Comparison of ENCODE assay signal across 11 mouse cellular contexts in the genomic region with DNA sequence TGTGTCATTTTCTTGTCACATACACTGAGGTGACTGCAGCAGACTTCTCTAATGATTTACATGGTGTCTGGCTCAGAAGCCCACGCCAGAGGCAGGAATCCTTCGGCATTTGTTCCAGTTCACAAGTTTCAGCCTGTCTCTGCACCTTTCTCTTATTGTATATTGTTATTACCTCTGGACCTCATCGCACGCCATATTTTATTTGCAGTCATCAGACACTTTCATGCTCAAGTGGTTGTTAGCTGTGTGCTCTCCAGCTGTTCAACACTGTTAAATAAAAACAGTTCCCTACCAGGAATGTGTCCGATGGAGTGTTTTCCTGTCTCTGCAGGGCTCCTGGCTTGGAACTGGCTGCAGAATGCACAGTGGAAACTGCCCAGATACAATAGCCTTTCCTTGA. TPM values are rescaled to one million over a fixed set of nuclear protein-coding genes. Genes with fewer than 3 reads are reported as not detected.
DNase-seq lines count a peak whose midpoint lies in the region; ATAC-seq and TF ChIP-seq lines count a peak whose summit lies in the region.
"Had no signal": no experiment of that assay in that cellular context is flagged by ENCODE, and none has a peak within 500 bp of the region (broad histone marks: within the 10 kb centered on the region; RNA-seq: fewer than 3 reads in every experiment).

No protein-coding gene starts in this region.

- peak overlapping the region; percentile 55 for H3K4me3 ChIP-seq in cerebellum, adult 2 months (replicated peaks; ENCODE audit: insufficient read depth, low read depth, low read length)
- H3K4me3 ChIP-seq in hindbrain, embryonic 13.5 days = no peak overlapping the region
- no peak overlapping the region for H3K4me3 ChIP-seq in hindbrain, embryonic 10.5 days
- H3K4me3 ChIP-seq: midbrain, embryonic 12.5 days had no signal

- no peak; the same call in 1 of the 2 replicates for ATAC-seq in hindbrain, embryonic 13.5 days (ENCODE audit: low FRiP score)

- peak overlapping the region; percentile 15; the same call in 1 of the 2 replicates for H3K4me2 ChIP-seq in hindbrain, embryonic 13.5 days
- H3K4me2 ChIP-seq: midbrain, embryonic 12.5 days had no signal

- no peak for TF ChIP-seq CTCF in cerebellum, adult 2 months (IDR thresholded peaks at IDR 0.05; ENCODE audit: borderline replicate concordance, insufficient read depth, low read depth, low read length)

- H3K9ac ChIP-seq in hindbrain, embryonic 13.5 days = no peak overlapping the region
- H3K9ac ChIP-seq: liver, embryonic 14.5 days; midbrain, embryonic 12.5 days had no signal

- H3K27ac ChIP-seq in cerebellum, adult 2 months (ENCODE audit: insufficient read depth, low read length) = no peak overlapping the region
- H3K27ac ChIP-seq in hindbrain, embryonic 13.5 days = peak overlapping the region; percentile 49; the same call in 1 of the 2 replicates
- no peak overlapping the region for H3K27ac ChIP-seq in hindbrain, embryonic 10.5 days
- H3K27ac ChIP-seq: liver, embryonic 14.5 days; midbrain, embryonic 12.5 days had no signal

- no peaks in the 10 kb centered on the region for H3K9me3 ChIP-seq in hindbrain, embryonic 13.5 days
- peaks cover 4% of the 10 kb centered on the region; the same call in 1 of the 2 replicates for H3K9me3 ChIP-seq in hindbrain, embryonic 10.5 days
- H3K9me3 ChIP-seq: midbrain, embryonic 12.5 days had no signal

- no peaks in the 10 kb centered on the region for H3K4me1 ChIP-seq in cerebellum, adult 2 months (ENCODE audit: control insufficient read depth, insufficient read depth, low read length)
- H3K4me1 ChIP-seq in hindbrain, embryonic 13.5 days (replicated peaks) = peaks cover 8% of the 10 kb centered on the region; the same call in 1 of the 2 replicates
- no peaks in the 10 kb centered on the region for H3K4me1 ChIP-seq in hindbrain, embryonic 10.5 days (replicated peaks)
- H3K4me1 ChIP-seq: midbrain, embryonic 12.5 days had no signal

- peak; percentile 42 to 54 for DNase-seq in cerebellum, adult 2 months
- no peak for DNase-seq in cerebellum, adult 11-12 months
- DNase-seq in hindbrain, embryonic 10.5 days (ENCODE audit: low spot score) = no peak
- DNase-seq in cerebellum, postnatal 10 days = peak; percentile 71 to 76
- DNase-seq in mesoderm, embryonic 11.5 days (ENCODE audit: low read depth, low spot score) = peak; percentile 31
- DNase-seq in MN1 (ENCODE audit: low spot score) = no peak
- no peak for DNase-seq in lung, postnatal 14 days
- DNase-seq: adrenal gland, adult 2 months had no signal

- H3K27me3 ChIP-seq in cerebellum, adult 2 months (ENCODE audit: control insufficient read depth, insufficient read depth, low read length) = no peaks in the 10 kb centered on the region
- H3K27me3 ChIP-seq in hindbrain, embryonic 13.5 days = no peaks in the 10 kb centered on the region
- no peaks in the 10 kb centered on the region for H3K27me3 ChIP-seq in hindbrain, embryonic 10.5 days (ENCODE audit: insufficient read depth, poor library complexity, severe bottlenecking)
- H3K27me3 ChIP-seq: midbrain, embryonic 12.5 days had no signal

- 4% methylated on average over 5 of the region's 5 CpGs for WGBS in cerebellum, adult 2 months
- WGBS in hindbrain, embryonic 13.5 days = 42% methylated on average over 5 of the region's 5 CpGs
- WGBS in hindbrain, embryonic 10.5 days = 54% methylated on average over 5 of the region's 5 CpGs

- TF ChIP-seq POLR2A in cerebellum, adult 2 months (IDR thresholded peaks at IDR 0.05; ENCODE audit: borderline replicate concordance, insufficient read depth, low read length) = no peak

- peaks cover 4% of the 10 kb centered on the region; the same call in 1 of the 2 replicates for H3K36me3 ChIP-seq in hindbrain, embryonic 13.5 days
- H3K36me3 ChIP-seq in hindbrain, embryonic 10.5 days = no peaks in the 10 kb centered on the region
- H3K36me3 ChIP-seq: midbrain, embryonic 12.5 days had no signal

RNA-seq across cellular contexts. Expression of a gene that starts 26.1 kb away (rescaled TPM):
- 15.6 and 18.2 TPM in 2 replicates for polyA plus RNA-seq in cerebellum, adult 2 months (2012; rRNA removed)
- 18.5 and 19.7 TPM in 2 replicates for polyA plus RNA-seq in hindbrain, embryonic 13.5 days (2015; fragmentation: Nextera tagmentation; extraction: Ambion mirVana)
- polyA plus RNA-seq in hindbrain, embryonic 10.5 days (2016; fragmentation: Nextera tagmentation; extraction: Ambion mirVana) = 2.2 and 4.1 TPM in 2 replicates

Comparison
In these comparisons a context has a peak if more than half of its experiments do, and no peak if none do; other contexts are left out.
1. DNase-seq: peak in cerebellum, adult 2 months (2 of 2), cerebellum, postnatal 10 days (2 of 2) and mesoderm, embryonic 11.5 days (single experiment); none in cerebellum, adult 11-12 months (single experiment), hindbrain, embryonic 10.5 days (single experiment), MN1 (single experiment) and lung, postnatal 14 days (single experiment).